Mouse (Mus musculus) liver, embryonic 12.5 days (tissue): ENCODE data around the gene Slc25a13. TPM values are rescaled to one million over a fixed set of nuclear protein-coding genes. Genes with fewer than 3 reads are reported as not detected.

Source experiments
- ATAC-seq: fragments of 200-750 bp; cut with Nextera tagmentation; 2 replicates; pipeline ENCODE4 v1.8.0; 2017; ENCODE audit warnings: moderate number of reproducible peaks, mild to moderate bottlenecking, moderate library complexity
- H3K27ac ChIP-seq: fragments of 300-500 bp; sonication (generic); 2 replicates; pipeline ENCODE4 v1.5.1; 2016; ENCODE audit warnings: mild to moderate bottlenecking
- H3K27me3 ChIP-seq: fragments of 300-500 bp; sonication (generic); replicated peaks from 2 replicates; pipeline ENCODE4 v1.6.1; 2016; ENCODE audit warnings: mild to moderate bottlenecking, moderate library complexity
- H3K36me3 ChIP-seq: fragments of 300-500 bp; sonication (generic); 2 replicates; pipeline ENCODE4 v1.6.1; 2016; ENCODE audit warnings: mild to moderate bottlenecking, moderate library complexity
- H3K4me1 ChIP-seq: fragments of 300-500 bp; sonication (generic); 2 replicates; pipeline ENCODE4 v1.6.1; 2016
- H3K4me2 ChIP-seq: fragments of 300-500 bp; sonication (generic); 2 replicates; pipeline ENCODE4 v1.6.1; 2016; ENCODE audit warnings: mild to moderate bottlenecking, moderate library complexity
- H3K4me3 ChIP-seq: fragments of 300-500 bp; sonication (generic); 2 replicates; pipeline ENCODE4 v1.5.1; 2016; ENCODE audit warnings: mild to moderate bottlenecking, moderate library complexity
- H3K9ac ChIP-seq: fragments of 300-500 bp; sonication (generic); 2 replicates; pipeline ENCODE4 v1.6.1; 2016; ENCODE audit warnings: mild to moderate bottlenecking, moderate library complexity
- H3K9me3 ChIP-seq: fragments of 300-500 bp; sonication (generic); replicated peaks from 2 replicates; pipeline ENCODE4 v1.6.1; 2016; ENCODE audit warnings: mild to moderate bottlenecking, moderate library complexity
- WGBS: fragments of 180-500 bp; shearing (Covaris S2); methylation state at CpG from one replicate; pipeline ENCODE4 v1.1.7; 2016; ENCODE audit not compliant: insufficient replicate concordance; 5-methylcytosine and 5-hydroxymethylcytosine counted together
- polyA plus RNA-seq: library from polyadenylated mRNA; unstranded; fragments of >200 nt; fragmentation: Nextera tagmentation; extraction: Ambion mirVana; gene quantifications from 2 replicates; pipeline ENCODE4 v1.2.1, GENCODE M21; 2016

The Slc25a13 gene
- polyA plus RNA-seq, 1 experiment from 2014 or later, result 41.9 TPM

GRCm38 (mm10) chr6:6160645-6161426, 56.1 kb downstream of the Slc25a13 start:
- Histone ChIP-seq H3K4me2 (no peak overlapping the region), H3K9ac (no peak overlapping the region), H3K27me3 (no peaks in the 10 kb centered on the region), H3K4me1 (no peaks in the 10 kb centered on the region), H3K4me3 (no peak overlapping the region), H3K9me3 (no peaks in the 10 kb centered on the region), H3K27ac (no peak overlapping the region), H3K36me3 (0 out of 2 replicates have a peak, but pooled peaks cover under 1% of the 10 kb centered on the region)
- 71% methylated on average over 7 of the region's 7 CpGs for WGBS
- no peak for ATAC-seq

DNA sequence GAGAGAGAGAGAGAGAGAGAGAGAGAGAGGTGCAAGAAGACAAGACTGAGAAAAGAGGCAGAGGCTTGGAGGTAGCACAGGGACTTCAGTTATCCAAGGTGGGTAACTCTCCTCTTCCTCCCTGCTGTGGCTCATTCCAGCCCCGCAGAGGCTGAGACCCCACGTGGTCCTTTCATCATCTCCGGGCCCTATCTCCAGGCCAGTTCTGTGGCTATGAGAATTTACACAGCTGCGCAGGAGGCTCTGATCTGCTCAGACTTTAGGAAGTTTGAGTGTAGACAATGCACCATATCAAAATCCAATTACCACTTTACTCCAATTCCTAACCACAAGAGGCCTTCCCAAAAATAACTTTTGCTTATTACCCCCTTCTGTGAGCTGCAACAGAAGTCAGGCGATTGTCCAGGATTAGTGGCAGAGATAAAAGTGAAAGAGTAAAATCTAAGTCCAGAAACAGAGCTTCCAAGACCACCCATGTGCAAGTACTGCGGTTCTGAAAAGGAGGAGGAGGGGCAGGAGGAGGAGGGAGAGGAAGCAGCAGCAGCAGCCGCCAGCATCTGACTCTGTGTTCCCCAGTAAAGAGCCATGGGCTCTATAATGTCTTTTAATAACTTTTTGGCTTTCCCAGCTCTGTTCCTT, 57.6 kb downstream of the Slc25a13 start:
- no peak overlapping the region for H3K4me3 ChIP-seq
- no peak for ATAC-seq
- H3K9me3 ChIP-seq, result no peaks in the 10 kb centered on the region
- no peaks in the 10 kb centered on the region for H3K4me1 ChIP-seq
- 46% methylated on average over 7 of the region's 7 CpGs for WGBS
- H3K27ac ChIP-seq, result no peak overlapping the region
- no peaks in the 10 kb centered on the region for H3K36me3 ChIP-seq
- no peaks in the 10 kb centered on the region for H3K27me3 ChIP-seq
- H3K4me2 ChIP-seq, result no peak overlapping the region
- H3K9ac ChIP-seq, result no peak overlapping the region

DNA sequence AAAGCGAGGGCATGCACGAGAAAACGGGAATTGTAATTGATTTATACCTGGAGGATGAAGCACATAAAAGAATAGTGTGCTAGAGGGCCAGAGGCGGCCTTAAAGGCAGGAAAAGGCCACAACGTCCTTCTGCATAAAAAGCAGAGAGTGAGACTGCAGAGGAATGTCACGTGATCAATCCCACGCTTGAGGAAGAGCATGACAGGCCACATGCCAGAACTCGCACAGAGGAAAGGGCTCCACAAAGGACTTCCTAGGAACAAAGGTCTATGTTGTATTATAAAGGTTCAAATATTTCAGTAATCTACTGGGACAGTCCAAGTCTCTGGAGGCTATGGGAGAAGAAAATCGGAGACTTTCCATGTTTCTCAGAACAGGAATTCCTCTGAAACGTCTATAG, 63.5 kb downstream of the Slc25a13 start:
- H3K4me1 ChIP-seq, result peaks cover 4% of the 10 kb centered on the region; the same call in 1 of the 2 replicates
- H3K4me3 ChIP-seq, result no peak overlapping the region
- H3K27ac ChIP-seq, result no peak overlapping the region
- no peaks in the 10 kb centered on the region for H3K27me3 ChIP-seq
- H3K9me3 ChIP-seq, result no peaks in the 10 kb centered on the region
- no peak overlapping the region for H3K9ac ChIP-seq
- H3K4me2 ChIP-seq, result no peak overlapping the region
- no peak for ATAC-seq
- WGBS, result 65% methylated on average over 10 of the region's 10 CpGs
- peaks cover 32% of the 10 kb centered on the region for H3K36me3 ChIP-seq

GRCm38 (mm10) chr6:6150811-6151210, 66.2 kb downstream of the Slc25a13 start:
- peaks cover 4% of the 10 kb centered on the region; the same call in 1 of the 2 replicates for H3K4me1 ChIP-seq
- peaks cover 43% of the 10 kb centered on the region for H3K36me3 ChIP-seq
- no peak for ATAC-seq
- 83% methylated on average over 6 of the region's 6 CpGs for WGBS
- H3K4me3 ChIP-seq, result no peak overlapping the region
- no peak overlapping the region for H3K4me2 ChIP-seq
- no peak overlapping the region for H3K27ac ChIP-seq
- no peaks in the 10 kb centered on the region for H3K27me3 ChIP-seq
- no peak overlapping the region for H3K9ac ChIP-seq
- no peaks in the 10 kb centered on the region for H3K9me3 ChIP-seq

- Histone ChIP-seq H3K27ac (no peak overlapping the region), H3K4me3 (no peak overlapping the region), H3K27me3 (no peaks in the 10 kb centered on the region), H3K4me2 (no peak overlapping the region), H3K9me3 (no peaks in the 10 kb centered on the region), H3K36me3 (peaks cover 43% of the 10 kb centered on the region), H3K9ac (no peak overlapping the region), H3K4me1 (peaks cover 4% of the 10 kb centered on the region; the same call in 1 of the 2 replicates)
- ATAC-seq, result peak; percentile 48
- 63% methylated on average over 2 of the region's 2 CpGs for WGBS
Observed at GRCm38 (mm10) chr6:6149751-6150150, 67.2 kb downstream of the Slc25a13 start.

DNA sequence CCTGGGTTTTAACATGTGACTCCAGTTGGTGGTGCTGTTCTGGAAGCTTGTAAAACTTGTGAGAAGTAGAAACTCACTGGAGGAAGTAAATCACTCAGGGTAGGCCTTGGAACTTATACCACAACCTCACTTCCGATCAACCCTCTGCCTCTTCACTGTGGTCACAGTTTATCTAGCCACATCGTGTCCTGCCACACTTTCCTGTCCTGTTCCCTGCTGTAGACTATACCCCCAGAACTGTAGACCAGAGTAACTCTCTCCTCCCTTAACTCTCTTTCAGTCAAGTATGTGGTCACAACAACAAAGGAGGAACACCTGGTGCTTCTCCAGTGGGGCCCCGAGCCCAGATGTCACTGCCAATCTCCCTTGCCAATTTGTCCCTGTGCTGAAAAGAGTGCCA, 67.6 kb downstream of the Slc25a13 start:
- no peak overlapping the region for H3K9ac ChIP-seq
- no peaks in the 10 kb centered on the region for H3K9me3 ChIP-seq
- H3K36me3 ChIP-seq, result peaks cover 43% of the 10 kb centered on the region
- 25% methylated on average over 3 of the region's 3 CpGs for WGBS
- ATAC-seq, result no peak
- H3K4me2 ChIP-seq, result no peak overlapping the region
- no peak overlapping the region for H3K4me3 ChIP-seq
- no peak overlapping the region for H3K27ac ChIP-seq
- H3K27me3 ChIP-seq, result no peaks in the 10 kb centered on the region
- peaks cover 4% of the 10 kb centered on the region; the same call in 1 of the 2 replicates for H3K4me1 ChIP-seq

GRCm38 (mm10) chr6:6145412-6145811, 71.6 kb downstream of the Slc25a13 start:
- ATAC-seq, result no peak
- WGBS, result 79% methylated on average over 13 of the region's 13 CpGs

GRCm38 (mm10) chr6:6143525-6143924, 73.4 kb downstream of the Slc25a13 start:
- H3K9me3 ChIP-seq, result no peaks in the 10 kb centered on the region
- H3K4me1 ChIP-seq, result no peaks in the 10 kb centered on the region
- H3K4me3 ChIP-seq, result no peak overlapping the region
- no peaks in the 10 kb centered on the region for H3K27me3 ChIP-seq
- H3K4me2 ChIP-seq, result no peak overlapping the region
- no peak overlapping the region for H3K9ac ChIP-seq
- ATAC-seq, result no peak
- H3K27ac ChIP-seq, result no peak overlapping the region
- 71% methylated on average over 7 of the region's 7 CpGs for WGBS
- peaks cover 27% of the 10 kb centered on the region for H3K36me3 ChIP-seq

More at GRCm38 (mm10) chr6:6145412-6145811, 71.6 kb downstream of the Slc25a13 start:
- Histone ChIP-seq H3K27me3 (no peaks in the 10 kb centered on the region), H3K27ac (no peak overlapping the region), H3K4me3 (no peak overlapping the region), H3K4me1 (peaks cover 4% of the 10 kb centered on the region; the same call in 1 of the 2 replicates), H3K9ac (no peak overlapping the region), H3K4me2 (no peak overlapping the region), H3K9me3 (no peaks in the 10 kb centered on the region), H3K36me3 (peaks cover 32% of the 10 kb centered on the region)

- ATAC-seq, result no peak
- Histone ChIP-seq H3K9me3 (no peaks in the 10 kb centered on the region), H3K9ac (no peak overlapping the region), H3K4me3 (no peak overlapping the region), H3K27ac (no peak overlapping the region), H3K4me1 (no peaks in the 10 kb centered on the region), H3K4me2 (no peak overlapping the region), H3K27me3 (no peaks in the 10 kb centered on the region), H3K36me3 (peaks cover 26% of the 10 kb centered on the region; the same call in 1 of the 2 replicates)
- WGBS, result 60% methylated on average over 3 of the region's 3 CpGs
Observed at GRCm38 (mm10) chr6:6140370-6140769, 76.6 kb downstream of the Slc25a13 start.

DNA sequence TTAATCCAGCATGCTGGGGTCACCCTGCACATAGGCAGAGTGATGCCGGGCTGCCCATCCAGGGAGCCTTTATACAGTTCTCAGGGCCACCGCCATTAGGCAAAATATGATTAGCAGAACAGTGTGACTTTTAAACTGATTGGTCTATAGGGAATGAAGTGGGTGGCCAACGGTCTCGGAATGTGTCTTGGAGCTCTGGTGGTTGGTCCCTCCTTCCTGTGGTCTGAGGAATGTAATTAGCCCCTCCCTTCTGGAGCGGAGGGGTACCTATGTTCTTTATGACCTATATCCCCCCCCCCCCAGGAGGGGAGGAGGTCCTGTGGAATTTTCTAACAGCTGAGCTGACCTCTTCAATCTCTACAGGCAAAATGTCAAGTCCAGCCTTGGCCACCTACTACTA, 77.9 kb downstream of the Slc25a13 start:
- no peaks in the 10 kb centered on the region for H3K9me3 ChIP-seq
- no peak for ATAC-seq
- no peak overlapping the region for H3K9ac ChIP-seq
- 89% methylated on average over 5 of the region's 5 CpGs for WGBS
- H3K4me1 ChIP-seq, result no peaks in the 10 kb centered on the region
- peaks cover 26% of the 10 kb centered on the region; the same call in 1 of the 2 replicates for H3K36me3 ChIP-seq
- no peak overlapping the region for H3K4me3 ChIP-seq
- no peak overlapping the region for H3K4me2 ChIP-seq
- H3K27me3 ChIP-seq, result no peaks in the 10 kb centered on the region
- H3K27ac ChIP-seq, result no peak overlapping the region

DNA sequence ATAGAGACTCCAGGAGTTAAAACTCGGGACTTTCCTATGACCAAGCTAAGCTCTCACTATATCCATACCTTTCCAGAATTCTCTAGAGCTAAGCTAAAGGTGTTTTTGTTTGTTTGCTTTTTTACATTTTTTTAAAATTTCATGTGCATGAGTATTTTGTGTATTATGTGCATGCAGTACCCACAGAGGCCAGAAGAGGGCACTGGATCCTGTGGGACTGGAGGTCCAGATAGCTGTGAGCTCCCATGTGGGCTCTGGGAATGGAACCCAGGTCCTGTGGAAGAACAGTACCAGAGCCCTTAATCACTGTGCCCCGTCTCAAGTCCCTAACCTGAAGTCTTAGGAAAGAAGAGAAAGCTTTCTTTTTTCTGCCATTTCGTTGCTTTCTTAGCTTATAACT, 80.2 kb downstream of the Slc25a13 start:
- H3K27me3 ChIP-seq, result no peaks in the 10 kb centered on the region
- 73% methylated on average over 3 of the region's 3 CpGs for WGBS
- no peaks in the 10 kb centered on the region for H3K4me1 ChIP-seq
- no peak for ATAC-seq
- no peak overlapping the region for H3K4me2 ChIP-seq
- no peaks in the 10 kb centered on the region for H3K9me3 ChIP-seq
- no peak overlapping the region for H3K4me3 ChIP-seq
- no peak overlapping the region for H3K9ac ChIP-seq
- peaks cover 22% of the 10 kb centered on the region; the same call in 1 of the 2 replicates for H3K36me3 ChIP-seq
- H3K27ac ChIP-seq, result no peak overlapping the region

GRCm38 (mm10) chr6:6134935-6135334, 82.0 kb downstream of the Slc25a13 start:
- Histone ChIP-seq H3K9ac (no peak overlapping the region), H3K9me3 (no peaks in the 10 kb centered on the region), H3K4me3 (no peak overlapping the region), H3K4me1 (no peaks in the 10 kb centered on the region), H3K36me3 (peaks cover 19% of the 10 kb centered on the region; the same call in 1 of the 2 replicates), H3K4me2 (no peak overlapping the region), H3K27ac (no peak overlapping the region), H3K27me3 (no peaks in the 10 kb centered on the region)
- WGBS, result 81% methylated on average over 4 of the region's 4 CpGs
- no peak for ATAC-seq
